Mouse (Mus musculus) intestine, embryonic 14.5 days (tissue): ENCODE measurements around the gene Ufd1. TPM values are rescaled to one million over a fixed set of nuclear protein-coding genes. Genes with fewer than 3 reads are reported as not detected.
"Not testable (repeated sequence)": the region's sequence is repeated elsewhere in the genome, so short reads cannot be mapped to it uniquely, and the experiment has no call there.

Source experiments
- ATAC-seq: fragments of 200-750 bp; cut with Nextera tagmentation; replicated peaks from 2 replicates; pipeline ENCODE4 v1.8.0; 2017; ENCODE audit warnings: low read depth, moderate number of reproducible peaks, moderate TSS enrichment, moderate library complexity; ENCODE audit not compliant: low FRiP score, low TSS enrichment
- DNase-seq: peaks from one replicate; pipeline ENCODE4 v3.0.0-alpha.2; 2018; ENCODE audit warnings: low spot score
- H3K27ac ChIP-seq: fragments of 300-500 bp; sonication (generic); 2 replicates; pipeline ENCODE4 v1.5.1; 2014; ENCODE audit warnings: low read depth, mild to moderate bottlenecking, control low read depth
- H3K27me3 ChIP-seq: fragments of 300-500 bp; sonication (generic); replicated peaks from 2 replicates; pipeline ENCODE4 v1.6.1; 2014; ENCODE audit warnings: low read length, control low read depth; ENCODE audit not compliant: control insufficient read depth, insufficient read depth
- H3K36me3 ChIP-seq: fragments of 300-500 bp; sonication (generic); 2 replicates; pipeline ENCODE4 v1.6.1; 2014; ENCODE audit warnings: low read length, control low read depth; ENCODE audit not compliant: control insufficient read depth, insufficient read depth
- H3K4me1 ChIP-seq: fragments of 300-500 bp; sonication (generic); replicated peaks from 2 replicates; pipeline ENCODE4 v1.6.1; 2014; ENCODE audit warnings: low read length, control low read depth, mixed read lengths; ENCODE audit not compliant: control insufficient read depth, insufficient read depth
- H3K4me2 ChIP-seq: fragments of 300-500 bp; sonication (generic); 2 replicates; pipeline ENCODE4 v1.6.1; 2014; ENCODE audit warnings: low read length
- H3K4me3 ChIP-seq: fragments of 300-500 bp; sonication (generic); 2 replicates; pipeline ENCODE4 v1.5.1; 2014; ENCODE audit warnings: low read depth, low read length, control low read depth, mixed read lengths
- H3K9ac ChIP-seq: fragments of 300-500 bp; sonication (generic); 2 replicates; pipeline ENCODE4 v1.6.1; 2014; ENCODE audit warnings: mild to moderate bottlenecking, low read length
- H3K9me3 ChIP-seq: fragments of 300-500 bp; sonication (generic); 2 replicates; pipeline ENCODE4 v1.6.1; 2016; ENCODE audit warnings: low read length, control low read depth; ENCODE audit not compliant: control insufficient read depth
- WGBS: fragments of 180-500 bp; shearing (Covaris S2); extraction: QIAGEN DNeasy Blood & Tissue Kit; methylation state at CpG from one replicate; pipeline ENCODE4 v1.1.7; 2014; 5-methylcytosine and 5-hydroxymethylcytosine counted together
- polyA plus RNA-seq: library from polyadenylated mRNA; unstranded; fragments of >200 nt; fragmentation: Nextera tagmentation; extraction: Ambion mirVana; gene quantifications from 2 replicates; pipeline ENCODE4 v1.2.1, GENCODE M21; 2014

The Ufd1 gene
- polyA plus RNA-seq, 1 experiment from 2014 or later = 62.3 TPM

DNA sequence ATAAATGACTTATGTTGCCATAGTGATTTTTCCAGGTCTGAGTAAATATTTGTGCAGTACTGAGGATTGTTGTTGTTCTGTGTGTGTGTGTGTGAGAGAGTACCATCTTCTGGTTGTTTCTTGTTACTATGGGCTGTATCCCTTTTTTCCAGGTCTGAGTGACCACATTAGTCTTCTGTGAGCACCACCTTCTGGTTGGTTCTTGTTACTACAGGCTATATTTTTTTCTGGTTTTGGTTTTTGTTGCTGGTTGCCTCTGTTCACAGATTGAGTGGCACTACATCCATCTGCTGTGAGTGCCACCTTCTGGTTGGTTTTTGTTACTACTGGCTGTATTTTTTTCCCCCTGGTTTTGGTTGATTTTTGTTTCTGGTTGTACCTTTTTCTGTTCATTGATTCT is 47.0 kb downstream of the Ufd1 start:
- Histone ChIP-seq H3K9ac (no peak overlapping the region), H3K27ac (no peak overlapping the region), H3K9me3 (no peaks in the 10 kb centered on the region), H3K36me3 (no peaks in the 10 kb centered on the region), H3K27me3 (no peaks in the 10 kb centered on the region), H3K4me3 (no peak overlapping the region), H3K4me2 (no peak overlapping the region), H3K4me1 (no peaks in the 10 kb centered on the region)
- ATAC-seq = no peak
- DNase-seq = no peak

GRCm38 (mm10) chr16:18860186-18860585 is 48.6 kb downstream of the Ufd1 start:
- no peaks in the 10 kb centered on the region for H3K36me3 ChIP-seq
- ATAC-seq (no peak), DNase-seq (no peak)
- H3K9ac ChIP-seq = no peak overlapping the region
- no peak overlapping the region for H3K27ac ChIP-seq
- H3K27me3 ChIP-seq = no peaks in the 10 kb centered on the region
- H3K4me3 ChIP-seq = no peak overlapping the region
- H3K9me3 ChIP-seq = no peaks in the 10 kb centered on the region
- 61% methylated on average over 1 of the region's 1 CpGs for WGBS
- H3K4me1 ChIP-seq = no peaks in the 10 kb centered on the region
- H3K4me2 ChIP-seq = no peak overlapping the region

- H3K9me3 ChIP-seq, H3K27me3 ChIP-seq, H3K4me3 ChIP-seq, H3K9ac ChIP-seq, H3K4me2 ChIP-seq, H3K4me1 ChIP-seq, DNase-seq, H3K27ac ChIP-seq, ATAC-seq: not testable (repeated sequence)
- peaks cover 43% of the 10 kb centered on the region for H3K36me3 ChIP-seq
- 81% methylated on average over 1 of the region's 1 CpGs for WGBS
Observed at GRCm38 (mm10) chr16:18870495-18870894, 58.9 kb downstream of the Ufd1 start.

DNA sequence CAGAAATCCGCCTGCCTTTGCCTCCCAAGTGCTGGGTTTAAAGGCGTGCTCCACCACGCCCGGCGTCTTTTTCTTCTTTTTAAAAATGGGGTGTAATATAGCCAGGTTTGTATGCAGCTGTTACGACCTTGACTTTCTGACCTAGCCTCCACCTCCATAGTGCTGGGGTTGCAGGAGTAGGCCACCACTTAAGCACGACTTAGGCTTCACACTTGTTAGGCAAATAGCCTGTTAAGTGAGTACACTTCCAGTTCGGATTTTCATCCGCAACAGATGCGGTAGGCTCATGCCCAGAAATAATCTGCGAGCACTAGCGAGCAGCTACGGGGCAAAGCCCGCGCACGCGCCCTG is 64.5 kb downstream of the Ufd1 start:
- DNase-seq = no peak
- under 1% methylated on average over 17 of the region's 17 CpGs for WGBS

DNA sequence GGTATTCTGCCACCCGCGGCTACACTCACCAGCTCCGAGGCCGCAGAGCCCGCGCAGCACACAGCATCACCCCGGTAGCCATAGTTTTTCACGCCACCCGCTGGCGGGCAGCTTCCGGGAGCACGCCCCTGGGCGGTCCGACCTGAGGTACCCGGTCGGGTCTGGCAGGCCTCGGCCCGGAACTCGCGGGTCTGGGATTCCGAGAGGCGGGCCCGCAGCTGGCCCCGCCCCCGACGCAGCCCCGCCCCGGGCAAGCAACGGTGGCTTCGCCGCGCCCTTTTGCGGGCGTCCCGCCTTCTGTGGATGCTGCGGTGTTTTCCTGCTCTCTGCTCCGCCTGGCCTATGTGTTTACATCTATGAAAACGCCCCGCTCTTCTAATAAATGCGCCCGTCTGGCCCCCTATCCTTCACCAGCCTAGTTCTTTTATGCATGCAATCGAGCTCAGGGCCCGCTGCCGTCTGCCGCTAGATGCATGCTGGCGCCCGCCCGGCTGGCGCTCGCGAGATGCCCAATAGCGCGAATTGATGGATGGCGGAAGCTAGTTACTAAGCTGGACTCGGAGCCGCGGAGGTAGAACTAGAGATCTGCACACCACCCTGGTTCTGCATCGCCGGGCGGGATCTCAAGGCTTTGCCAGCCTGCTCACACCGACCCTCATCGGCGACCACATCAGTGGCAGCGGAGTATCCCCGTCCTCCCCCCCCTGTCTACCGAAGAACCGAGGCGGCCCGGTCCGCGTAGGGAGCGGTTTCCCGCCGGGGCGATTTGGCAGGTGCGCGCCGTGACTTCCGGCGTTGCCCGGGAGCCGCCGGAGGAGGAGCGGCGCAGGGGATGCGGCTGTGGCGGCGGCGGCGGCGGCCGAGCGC is 65.1 kb downstream of the Ufd1 start, which contains the start of the genes Mrpl40 and Hira:
Gene Mrpl40, minus strand, starts transcription at position 421 of the 867 bp plus-strand sequence.
Gene Hira, plus strand, starts transcription at position 596 of the 867 bp plus-strand sequence.
- DNase-seq (peak; percentile 94), ATAC-seq (peak; percentile 96)
- H3K4me2 ChIP-seq = peak within 1 kb of the TSS; percentile 78
- H3K27me3 ChIP-seq = no peaks in the 10 kb centered on the region
- no peaks in the 10 kb centered on the region; the same call in 1 of the 2 replicates for H3K4me1 ChIP-seq
- WGBS = under 1% methylated on average over 93 of the region's 93 CpGs
- peak within 1 kb of the TSS; percentile 80 for H3K9ac ChIP-seq
- H3K27ac ChIP-seq = peak within 1 kb of the TSS; percentile 91
- H3K36me3 ChIP-seq = peaks cover 38% of the 10 kb centered on the region
- no peaks in the 10 kb centered on the region for H3K9me3 ChIP-seq
- peak within 1 kb of the TSS; percentile 86 for H3K4me3 ChIP-seq

More for the DNA sequence above, 64.5 kb downstream of the Ufd1 start:
- peak overlapping the region; percentile 78 for H3K4me2 ChIP-seq
- no peaks in the 10 kb centered on the region for H3K27me3 ChIP-seq
- peaks cover 41% of the 10 kb centered on the region for H3K36me3 ChIP-seq
- peak overlapping the region; percentile 80 for H3K9ac ChIP-seq
- H3K4me3 ChIP-seq = peak overlapping the region; percentile 86
- H3K27ac ChIP-seq = peak overlapping the region; percentile 91
- no peaks in the 10 kb centered on the region; the same call in 1 of the 2 replicates for H3K4me1 ChIP-seq
- no peaks in the 10 kb centered on the region for H3K9me3 ChIP-seq
- peak; percentile 26 for ATAC-seq

GRCm38 (mm10) chr16:18877386-18878090 is 66.0 kb downstream of the Ufd1 start:
- under 1% methylated on average over 42 of the region's 43 CpGs for WGBS
- DNase-seq (peak; percentile 87), ATAC-seq (peak; percentile 37)
- Histone ChIP-seq H3K36me3 (peaks cover 30% of the 10 kb centered on the region), H3K4me2 (peak overlapping the region; percentile 78), H3K9me3 (no peaks in the 10 kb centered on the region), H3K4me3 (peak overlapping the region; percentile 86), H3K27me3 (no peaks in the 10 kb centered on the region), H3K4me1 (no peaks in the 10 kb centered on the region; the same call in 1 of the 2 replicates), H3K27ac (peak overlapping the region; percentile 91), H3K9ac (peak overlapping the region; percentile 80)

- no peaks in the 10 kb centered on the region for H3K27me3 ChIP-seq
- no peaks in the 10 kb centered on the region; the same call in 1 of the 2 replicates for H3K4me1 ChIP-seq
- no peak for DNase-seq
- peak overlapping the region; percentile 86 for H3K4me3 ChIP-seq
- peak overlapping the region; percentile 91 for H3K27ac ChIP-seq
- peak overlapping the region; percentile 78 for H3K4me2 ChIP-seq
- H3K36me3 ChIP-seq = peaks cover 23% of the 10 kb centered on the region
- WGBS = 26% methylated on average over 20 of the region's 20 CpGs
- H3K9me3 ChIP-seq = no peaks in the 10 kb centered on the region
- H3K9ac ChIP-seq = peak overlapping the region; percentile 80
- no peak for ATAC-seq
Observed at GRCm38 (mm10) chr16:18878091-18878720, 66.6 kb downstream of the Ufd1 start.

DNA sequence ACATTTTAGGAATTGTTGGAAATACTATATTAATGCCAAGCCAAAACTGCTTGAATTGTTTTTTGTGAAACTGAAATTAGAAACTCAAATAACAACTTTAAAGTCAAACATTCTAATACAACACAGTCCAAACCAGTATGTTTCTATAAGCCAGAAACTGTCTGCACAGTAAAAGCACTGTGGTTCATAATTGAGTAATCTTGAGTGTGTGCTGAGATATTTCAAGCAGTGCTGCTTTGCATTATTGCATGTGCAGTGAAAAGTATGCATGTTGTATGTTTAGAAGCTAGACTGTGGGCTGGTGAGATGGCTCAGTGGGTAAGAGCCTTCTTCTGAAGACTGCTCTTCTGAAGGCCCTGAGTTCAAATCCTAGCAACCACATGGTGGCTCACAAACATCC is 72.5 kb downstream of the Ufd1 start:
- no peak overlapping the region for H3K27ac ChIP-seq
- no peak for DNase-seq
- no peak overlapping the region for H3K9ac ChIP-seq
- no peaks in the 10 kb centered on the region for H3K4me1 ChIP-seq
- H3K4me2 ChIP-seq = no peak overlapping the region
- no peak overlapping the region for H3K4me3 ChIP-seq
- H3K9me3 ChIP-seq = no peaks in the 10 kb centered on the region
- peaks cover 4% of the 10 kb centered on the region for H3K36me3 ChIP-seq
- no peak for ATAC-seq
- no peaks in the 10 kb centered on the region for H3K27me3 ChIP-seq
